Mouse (Mus musculus): ENCODE measurements around the gene Vmn2r29.
"Not testable (repeated sequence)": the region's sequence is repeated elsewhere in the genome, so short reads cannot be mapped to it uniquely, and the experiment has no call there.

Gene Vmn2r29

DNA sequence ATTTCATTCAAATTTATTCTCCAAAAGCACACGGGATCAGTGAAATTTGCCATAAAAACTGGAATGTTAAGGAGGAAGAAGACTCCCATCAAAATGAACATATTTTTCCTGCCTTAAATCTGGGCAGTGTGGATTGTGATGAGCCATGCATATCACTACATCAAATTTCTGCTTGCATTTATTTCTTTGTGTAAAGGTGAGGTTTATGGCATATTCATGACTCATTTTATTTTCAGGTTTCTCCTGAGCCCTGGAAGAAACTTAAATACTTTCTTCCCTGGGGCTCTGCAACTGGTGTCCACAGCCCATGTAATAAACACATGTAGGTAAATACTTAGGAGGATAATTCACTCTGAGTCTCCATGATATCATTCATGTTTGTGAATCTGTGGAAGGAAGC is at the start of gene Vmn2r29:
TSS of gene Vmn2r29 (minus strand) at position 101 of the 400 bp plus-strand sequence.
- DNase-seq (ENCODE audit: low read depth, low spot score) = not testable (repeated sequence)

DNA sequence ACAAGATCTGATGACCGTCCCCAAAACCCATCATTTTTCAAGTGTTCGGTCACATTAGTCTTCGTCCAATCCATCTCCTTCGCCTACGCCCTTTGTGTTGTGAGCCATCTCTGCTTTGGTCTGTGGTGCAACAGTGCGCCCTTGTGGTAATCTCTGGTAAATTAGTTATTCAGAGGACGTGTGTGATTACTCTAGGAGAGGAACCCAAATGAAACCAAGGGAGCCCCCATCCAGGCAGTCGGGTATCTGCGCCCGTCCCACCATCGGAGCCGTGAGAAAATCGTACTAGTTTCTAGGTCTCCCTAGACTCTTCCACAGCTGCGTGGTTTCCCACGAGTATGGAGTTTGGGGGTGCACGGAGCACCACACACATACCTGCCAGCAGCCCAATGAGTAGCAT is 48.5 kb upstream of the Vmn2r29 start:
- DNase-seq (ENCODE audit: low read depth, low spot score) = peak; percentile 76

DNA sequence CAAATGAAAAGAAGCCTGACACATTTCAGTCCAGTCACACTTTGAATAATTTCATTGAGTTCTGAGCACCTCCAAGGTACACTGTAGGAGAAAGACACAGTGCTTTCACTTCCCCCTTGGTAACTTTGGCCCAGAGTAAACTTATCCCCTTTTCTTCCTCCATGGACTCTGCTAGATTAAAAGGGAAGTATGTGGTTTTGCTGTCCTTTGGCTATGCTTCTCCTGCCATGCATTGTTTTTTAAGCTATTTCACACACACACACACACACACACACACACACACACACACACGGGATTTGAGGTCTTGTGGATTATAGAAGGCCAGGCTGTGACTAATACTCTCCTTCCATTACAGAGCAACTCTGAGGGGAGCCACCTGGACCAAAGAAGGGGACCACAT is 34.3 kb upstream of the Vmn2r29 start:
- DNase-seq (ENCODE audit: low read depth, low spot score) = no peak

DNA sequence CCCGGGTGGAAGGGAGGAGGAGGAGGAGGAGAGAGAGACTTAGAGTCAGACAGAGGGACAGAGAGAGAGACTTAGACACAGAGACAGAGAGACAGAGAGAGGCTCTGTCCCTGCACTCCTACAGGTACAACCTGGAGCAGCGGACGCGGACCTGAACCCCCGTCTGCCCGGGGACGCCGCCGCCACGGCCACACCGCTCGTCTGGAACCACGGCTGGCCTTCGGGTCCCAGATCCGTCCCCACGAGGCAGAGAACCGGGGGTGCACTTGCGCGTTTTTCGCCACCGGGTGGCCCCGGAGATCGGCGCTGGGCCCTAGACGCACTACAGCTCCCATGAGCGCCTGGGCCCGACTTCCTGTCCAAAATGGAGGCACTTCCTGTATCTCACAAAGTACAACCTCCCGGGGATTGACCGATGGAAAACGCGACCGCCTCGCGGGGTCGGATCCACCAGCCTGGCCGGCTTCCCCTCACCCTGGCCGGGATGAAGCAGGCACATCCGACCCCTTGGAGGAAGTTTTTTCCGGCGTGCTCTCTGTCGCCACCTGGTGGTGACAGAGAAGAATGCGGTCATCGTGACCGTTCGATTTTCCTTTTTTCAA is 30.9 kb upstream of the Vmn2r29 start, which contains the start of gene Gm45844:
TSS of gene Gm45844 (minus strand) at position 324 of the 602 bp plus-strand sequence.
- peak; percentile 76 for DNase-seq (ENCODE audit: low read depth, low spot score)

DNA sequence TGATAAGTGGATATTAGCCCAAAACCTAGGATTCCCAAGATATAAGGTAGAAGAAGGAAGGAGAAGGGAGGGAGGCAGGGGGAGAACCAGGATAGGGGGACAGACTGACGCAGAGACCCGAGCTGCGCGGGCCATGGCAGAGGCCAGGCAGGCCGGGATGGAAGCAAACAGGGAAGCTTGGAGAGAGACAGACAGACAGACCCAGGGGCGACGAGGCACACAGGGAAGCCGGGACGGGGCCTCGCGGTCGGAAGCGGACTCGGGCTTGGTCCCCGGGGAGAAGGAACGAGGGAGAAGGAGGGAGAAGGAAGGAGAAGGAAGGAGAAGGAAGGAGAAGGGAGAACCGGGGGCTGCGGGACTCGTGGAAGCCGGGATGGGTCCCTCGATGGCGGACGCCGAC is 30.4 kb upstream of the Vmn2r29 start:
- DNase-seq (ENCODE audit: low read depth, low spot score) = peak; percentile 44

DNA sequence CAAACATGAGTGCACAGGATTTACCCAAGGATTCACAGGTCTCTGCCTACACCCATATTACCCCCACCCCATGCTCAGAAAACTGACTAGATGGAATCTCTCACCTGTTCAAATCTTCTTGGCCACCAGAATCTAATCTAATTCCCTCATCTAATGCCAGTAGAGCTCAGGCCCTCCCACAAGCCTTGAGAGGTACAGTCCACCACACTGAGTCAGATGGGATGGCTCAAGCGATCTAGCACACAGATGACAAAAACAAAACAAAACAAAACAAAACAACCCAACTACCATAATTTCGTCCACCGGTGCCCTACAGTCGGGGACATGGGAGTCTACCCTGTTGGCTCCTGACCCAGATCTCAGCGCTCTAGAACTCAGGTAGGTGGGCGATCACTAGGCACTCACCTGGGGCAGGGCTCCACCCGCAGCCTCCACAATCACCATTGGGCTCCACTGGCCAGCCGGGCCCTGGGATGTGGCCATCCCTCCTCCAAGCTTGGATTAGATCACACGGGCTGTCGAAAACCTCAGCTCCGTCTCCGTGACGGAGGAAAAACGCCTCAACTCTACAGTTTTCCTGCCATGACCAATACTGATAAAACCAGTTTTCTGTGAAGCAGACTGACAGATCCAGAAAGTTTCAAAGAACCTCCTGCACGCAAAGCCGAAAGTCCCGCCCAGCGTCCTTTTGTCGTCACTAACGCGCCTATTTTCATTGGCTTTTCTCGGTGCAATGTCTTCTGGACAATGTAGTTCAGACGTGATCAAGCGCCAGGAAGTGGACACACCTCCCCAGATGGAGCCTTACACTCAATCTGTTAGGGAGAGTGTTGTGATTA is 37.6 kb downstream of the Vmn2r29 start, which contains the start of gene Zfp772:
TSS of gene Zfp772 (minus strand) at position 686 of the 839 bp plus-strand sequence.
- peak; percentile 73 for DNase-seq (ENCODE audit: low read depth, low spot score)

DNA sequence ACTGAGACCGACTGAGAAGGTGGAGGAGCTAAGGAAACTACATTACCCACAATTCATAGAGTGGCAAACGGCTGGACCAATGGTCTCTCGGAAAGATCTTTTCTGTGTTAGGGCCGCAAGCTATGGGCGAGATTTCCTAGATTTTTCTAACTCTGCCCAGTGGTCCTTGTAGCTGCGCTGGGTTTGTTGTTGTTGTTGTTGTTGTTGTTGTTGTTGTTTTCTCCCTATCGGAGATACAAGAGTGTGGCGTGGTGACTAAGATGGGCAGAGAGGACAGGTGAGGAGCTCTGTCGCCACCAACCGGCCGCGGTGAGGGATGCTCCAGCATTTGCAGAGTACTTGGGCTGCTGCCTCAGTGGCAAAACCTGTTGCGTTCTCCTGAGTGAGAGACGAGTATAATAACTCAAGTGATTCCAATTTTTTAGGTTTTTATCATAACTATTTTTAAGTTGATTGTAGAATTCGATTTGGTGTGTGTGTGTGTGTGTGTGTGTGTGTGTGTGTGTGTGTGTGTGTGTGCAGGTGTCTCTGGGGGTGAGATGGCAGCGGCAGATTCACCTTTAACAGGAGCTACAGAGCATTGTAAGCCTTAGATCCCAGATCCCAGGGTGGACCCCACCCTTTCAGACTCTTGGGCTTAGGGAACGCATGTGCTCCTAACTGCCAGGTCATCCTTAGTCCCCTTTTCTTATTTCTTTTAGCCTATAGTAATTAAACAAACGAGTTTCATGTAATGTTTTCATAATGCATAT is 58.8 kb downstream of the Vmn2r29 start:
- peak; percentile 82 for DNase-seq (ENCODE audit: low read depth, low spot score)

DNA sequence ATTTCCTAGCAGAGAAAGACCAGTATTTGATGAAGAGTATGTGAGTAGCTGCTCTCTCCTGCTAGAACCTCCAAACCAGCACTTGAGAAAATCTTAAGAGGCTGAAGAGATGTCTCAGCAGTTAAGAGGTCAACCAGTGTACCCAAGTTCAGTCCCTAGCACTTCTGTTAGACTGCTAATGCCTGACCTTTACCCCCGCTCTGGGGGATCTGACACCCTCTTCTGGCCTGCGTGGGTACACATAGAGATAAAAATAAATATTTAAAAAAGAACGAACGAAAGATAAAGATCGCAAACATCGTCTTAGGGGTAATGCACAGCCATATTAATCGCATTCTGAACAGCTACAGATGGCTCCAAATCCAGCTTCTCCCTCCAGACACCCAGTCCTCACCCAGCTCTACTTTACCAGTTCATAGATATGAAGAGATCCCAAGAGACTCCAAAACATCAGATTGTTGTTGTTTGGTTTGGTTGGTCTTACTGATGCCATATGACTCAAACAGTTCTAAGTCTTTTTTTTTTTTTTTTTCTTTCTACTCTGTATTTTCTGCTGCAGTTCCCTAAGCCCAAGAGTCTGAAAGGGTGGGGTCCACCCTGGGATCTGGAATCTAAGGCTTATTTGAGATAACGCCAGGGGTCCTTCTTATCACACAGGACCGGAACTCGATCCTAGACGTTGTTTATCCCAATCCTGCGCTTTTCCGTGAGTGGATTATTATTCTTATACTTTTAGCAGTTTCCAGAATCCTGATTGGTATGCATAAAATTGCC is 59.5 kb downstream of the Vmn2r29 start:
- peak; percentile 12 for DNase-seq (ENCODE audit: low read depth, low spot score)

DNA sequence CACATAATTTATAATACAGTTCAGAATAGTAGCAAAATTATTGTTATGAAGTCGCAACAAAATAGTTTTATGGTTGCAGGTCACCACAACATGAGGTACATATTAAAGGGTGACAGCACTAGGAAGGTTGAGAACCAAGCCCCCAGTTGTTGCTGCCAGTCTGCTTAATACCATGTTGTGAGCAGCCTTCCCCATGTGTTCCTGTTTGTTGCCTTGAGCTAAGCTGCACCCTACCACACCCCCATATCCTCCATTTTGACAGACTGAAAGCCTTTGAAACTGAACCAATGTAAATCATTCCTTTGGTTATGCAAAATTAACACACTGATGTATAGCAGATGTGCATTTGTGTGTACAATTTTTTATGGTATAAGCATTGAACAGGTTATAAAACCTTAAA is 61.2 kb downstream of the Vmn2r29 start:
- DNase-seq (ENCODE audit: low read depth, low spot score) = no peak

Data from CD4-positive, CD25-positive, alpha-beta regulatory T cell, adult 2 months (primary cell).